Mouse (Mus musculus) retina, postnatal 7 days (tissue): ENCODE results near the gene Gpr180.

Experiments
- DNase-seq: peaks from one replicate; pipeline ENCODE4 v3.0.0-alpha.2; 2012; ENCODE audit warnings: low read depth, low spot score

Gene Gpr180

GRCm38 (mm10) chr14:118203031-118203430, 66.1 kb downstream of the Gpr180 start:
- DNase-seq, result no peak

GRCm38 (mm10) chr14:118207347-118207746, 70.4 kb downstream of the Gpr180 start:
- DNase-seq, result no peak

GRCm38 (mm10) chr14:118209642-118210041, 72.7 kb downstream of the Gpr180 start:
- DNase-seq, result no peak

- DNase-seq, result no peak
Observed at GRCm38 (mm10) chr14:118212188-118212804, 75.3 kb downstream of the Gpr180 start.
